Mouse (Mus musculus): Measurements from ENCODE around the gene Ribc2. TPM values are rescaled to one million over a fixed set of nuclear protein-coding genes. Genes with fewer than 3 reads are reported as not detected.

Gene Ribc2
- not detected for total RNA-seq (2023)

GRCm38 (mm10) chr15:85131275-85132192 is at the start of gene Ribc2, which contains the start of gene Smc1b:
Ribc2 (plus strand) TSS chr15:85132078.
Smc1b (minus strand) TSS chr15:85131964.

Other genes starting within 250 kb of the Ribc2 start
- 0.47 TPM for gene Gm29666, start 212.0 kb upstream of the Ribc2 start, total RNA-seq (2023)
- gene Nup50, start 208.7 kb upstream of the Ribc2 start, total RNA-seq (2023), result 70.9 TPM
- 13.1 TPM for gene 5031439G07Rik, start 143.5 kb upstream of the Ribc2 start, total RNA-seq (2023)
- not detected for gene Upk3a, start 114.9 kb upstream of the Ribc2 start, total RNA-seq (2023)
- gene Fam118a, start 103.1 kb upstream of the Ribc2 start, total RNA-seq (2023), result 157 TPM
- gene Smc1b, start 114 bp upstream of the Ribc2 start, total RNA-seq (2023), result not detected
- gene Fbln1, start 73.9 kb downstream of the Ribc2 start, total RNA-seq (2023), result 2.3 TPM
- 75.1 TPM for gene Atxn10, start 204.2 kb downstream of the Ribc2 start, total RNA-seq (2023)

All from CD4-positive naive resting alpha-beta T cell, adult 57 days (primary cell).